In the genomic region with DNA sequence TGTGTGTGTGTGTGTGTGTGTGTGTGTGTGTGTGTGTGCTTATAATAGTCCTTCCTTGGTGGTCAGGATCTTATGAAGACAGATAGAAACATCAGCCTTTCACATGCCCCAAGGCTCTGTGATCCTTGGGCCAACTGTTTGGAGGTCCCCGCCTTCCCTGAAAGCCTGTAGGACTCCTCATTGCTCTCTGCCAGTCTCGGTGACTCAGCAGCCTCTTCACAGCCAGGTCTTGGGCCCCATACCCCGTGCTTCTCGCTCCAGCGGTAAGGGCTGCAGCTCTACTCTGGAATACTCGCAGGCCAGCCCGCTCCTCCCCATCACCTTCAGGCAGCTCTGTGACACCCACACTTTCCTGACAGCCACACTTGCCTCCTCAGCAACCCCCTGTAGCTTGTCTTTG, we compare ENCODE assay signal across 18 mouse cellular contexts. TPM values are rescaled to one million over a fixed set of nuclear protein-coding genes. Genes with fewer than 3 reads are reported as not detected.
DNase-seq lines count a peak whose midpoint lies in the region; ATAC-seq and TF ChIP-seq lines count a peak whose summit lies in the region.
"Had no signal": no experiment of that assay in that cellular context is flagged by ENCODE, and none has a peak within 500 bp of the region (broad histone marks: within the 10 kb centered on the region; RNA-seq: fewer than 3 reads in every experiment).

No protein-coding gene starts in this region.

- no peak overlapping the region for H3K9ac ChIP-seq in midbrain, postnatal 0 days (replicated peaks; ENCODE audit: low read length, poor library complexity, severe bottlenecking)
- H3K9ac ChIP-seq: embryonic facial prominence, embryonic 12.5 days; liver, embryonic 13.5 days had no signal

- H3K4me2 ChIP-seq in midbrain, postnatal 0 days (ENCODE audit: low read depth, low read length, poor library complexity, severe bottlenecking), result no peak overlapping the region
- H3K4me2 ChIP-seq: embryonic facial prominence, embryonic 12.5 days; liver, embryonic 13.5 days had no signal

- no peak overlapping the region for H3K4me3 ChIP-seq in gastrocnemius, adult 2 months
- H3K4me3 ChIP-seq in midbrain, embryonic 10.5 days, result no peak overlapping the region
- H3K4me3 ChIP-seq in midbrain, postnatal 0 days (ENCODE audit: low read depth, low read length), result no peak overlapping the region
- H3K4me3 ChIP-seq: embryonic facial prominence, embryonic 12.5 days; limb, embryonic 10.5 days; liver, embryonic 13.5 days had no signal

- no peaks in the 10 kb centered on the region for H3K9me3 ChIP-seq in midbrain, embryonic 10.5 days (replicated peaks)
- H3K9me3 ChIP-seq in midbrain, postnatal 0 days (ENCODE audit: low read length), result no peaks in the 10 kb centered on the region
- H3K9me3 ChIP-seq: embryonic facial prominence, embryonic 12.5 days; limb, embryonic 10.5 days; liver, embryonic 13.5 days had no signal

- TF ChIP-seq CTCF in gastrocnemius, adult 2 months (IDR thresholded peaks at IDR 0.05), result no peak
- no peak for TF ChIP-seq CTCF in midbrain, postnatal 0 days (IDR thresholded peaks at IDR 0.05)

- WGBS in midbrain, embryonic 10.5 days, result 62% methylated on average over 7 of the region's 7 CpGs
- WGBS in midbrain, postnatal 0 days, result 69% methylated on average over 7 of the region's 7 CpGs

- intact Hi-C loops in gastrocnemius, adult 2 months (cut with DNase I), result no loop called here

- H3K36me3 ChIP-seq in midbrain, embryonic 10.5 days, result peaks cover 70% of the 10 kb centered on the region
- H3K36me3 ChIP-seq in midbrain, postnatal 0 days (ENCODE audit: insufficient read depth, low read length), result peaks cover 58% of the 10 kb centered on the region

- ATAC-seq in midbrain, postnatal 0 days (ENCODE audit: low FRiP score), result no peak
- peak; percentile 53 for ATAC-seq in megakaryocyte progenitor cell, adult 5-6 weeks (replicated peaks; ENCODE audit: poor library complexity)
- ATAC-seq: CD4-positive, CD25-positive, alpha-beta regulatory T cell, adult 4 months had no signal

- peak overlapping the region; percentile 40; the same call in 1 of the 2 replicates for H3K27ac ChIP-seq in gastrocnemius, adult 2 months
- H3K27ac ChIP-seq in midbrain, embryonic 10.5 days (replicated peaks), result 0 out of 2 replicates have a peak overlapping the region, but pooled peaks have one; percentile 23
- H3K27ac ChIP-seq in midbrain, postnatal 0 days (ENCODE audit: low read depth, low read length), result no peak overlapping the region
- H3K27ac ChIP-seq: embryonic facial prominence, embryonic 12.5 days; limb, embryonic 10.5 days; liver, embryonic 13.5 days had no signal

- H3K27me3 ChIP-seq in midbrain, embryonic 10.5 days (ENCODE audit: low read depth, poor library complexity, severe bottlenecking), result no peaks in the 10 kb centered on the region
- no peaks in the 10 kb centered on the region for H3K27me3 ChIP-seq in midbrain, postnatal 0 days (ENCODE audit: insufficient read depth, low read length)
- H3K27me3 ChIP-seq: embryonic facial prominence, embryonic 12.5 days; liver, embryonic 13.5 days had no signal

- DNase-seq in gastrocnemius, adult 2 months, result peak; percentile 46
- DNase-seq in gastrocnemius, postnatal 4 days (ENCODE audit: low spot score in 2 of 2), result no peak
- DNase-seq in midbrain, embryonic 10.5 days (ENCODE audit: low spot score), result no peak
- DNase-seq in midbrain, postnatal 0 days (ENCODE audit: low spot score), result no peak
- DNase-seq in adipocyte (ENCODE audit: low spot score), result peak; percentile 22
- no peak for DNase-seq in spleen, adult 18-20 months
- DNase-seq in layer of hippocampus, postnatal 10 days (ENCODE audit: low spot score in 2 of 2), result no peak
- DNase-seq: cerebellum, adult 8-10 months; gastrocnemius, postnatal 14 days; kidney, adult 9 months; layer of hippocampus, postnatal 36 days; liver, embryonic 13.5 days; right cerebral cortex, adult 18-20 months; thymus, adult 2 months had no signal

- no peaks in the 10 kb centered on the region for H3K4me1 ChIP-seq in midbrain, embryonic 10.5 days
- H3K4me1 ChIP-seq in midbrain, postnatal 0 days (ENCODE audit: insufficient read depth, low read length), result no peaks in the 10 kb centered on the region
- H3K4me1 ChIP-seq: limb, embryonic 10.5 days; liver, embryonic 13.5 days had no signal

RNA-seq across cellular contexts. Expression of gene Atp1a3, which starts 20.7 kb away (rescaled TPM):
- total RNA-seq in gastrocnemius, adult 2 months (2021), result not detected
- under 1 TPM; 0.20 to 0.44 TPM for total RNA-seq in gastrocnemius, postnatal 4 days (2021)
- polyA plus RNA-seq in midbrain, embryonic 10.5 days (2016; fragmentation: Nextera tagmentation; extraction: Ambion mirVana), result 11.1 and 27.0 TPM in 2 replicates
- total RNA-seq in midbrain, postnatal 0 days (2014; rRNA removed), result 493 and 502 TPM in 2 replicates
- 727 and 786 TPM in 2 replicates for polyA plus RNA-seq in midbrain, postnatal 0 days (2015; fragmentation: Nextera tagmentation; extraction: Ambion mirVana)
- 24.4 and 35.2 TPM in 2 replicates for total RNA-seq in megakaryocyte progenitor cell, adult 5-6 weeks (2015)
- total RNA-seq in megakaryocyte progenitor cell, adult 5-6 weeks (2017), result 18.4 and 28.5 TPM in 2 replicates
- total RNA-seq in layer of hippocampus, postnatal 10 days (2021), result 1,000 to 10,000 TPM; 1,908 to 2,310 TPM

RNA-seq across cellular contexts. Expression of gene Grik5, which starts 45.7 kb away (rescaled TPM):
- total RNA-seq in gastrocnemius, adult 2 months (2021), result 1 to 10 TPM; 2.4 to 3.1 TPM
- 10 to 100 TPM; 14.6 to 17.1 TPM for total RNA-seq in gastrocnemius, postnatal 4 days (2021)
- polyA plus RNA-seq in midbrain, embryonic 10.5 days (2016; fragmentation: Nextera tagmentation; extraction: Ambion mirVana), result 5.4 and 7.5 TPM in 2 replicates
- total RNA-seq in midbrain, postnatal 0 days (2014; rRNA removed), result 153 and 161 TPM in 2 replicates
- 15.7 and 18.6 TPM in 2 replicates for polyA plus RNA-seq in midbrain, postnatal 0 days (2015; fragmentation: Nextera tagmentation; extraction: Ambion mirVana)
- total RNA-seq in megakaryocyte progenitor cell, adult 5-6 weeks (2015), result 3.1 and 5.6 TPM in 2 replicates
- total RNA-seq in megakaryocyte progenitor cell, adult 5-6 weeks (2017), result 3.4 and 3.9 TPM in 2 replicates
- total RNA-seq in layer of hippocampus, postnatal 10 days (2021), result 100 to 1,000 TPM; 236 to 252 TPM

RNA-seq across cellular contexts. Expression of gene Zfp574, which starts 45.9 kb away (rescaled TPM):
- total RNA-seq in gastrocnemius, adult 2 months (2021), result 1 to 10 TPM; 7.2 to 9.2 TPM
- 10 to 100 TPM; 10.7 to 11.4 TPM for total RNA-seq in gastrocnemius, postnatal 4 days (2021)
- 44.4 and 45.3 TPM in 2 replicates for polyA plus RNA-seq in midbrain, embryonic 10.5 days (2016; fragmentation: Nextera tagmentation; extraction: Ambion mirVana)
- 37.4 and 38.0 TPM in 2 replicates for total RNA-seq in midbrain, postnatal 0 days (2014; rRNA removed)
- polyA plus RNA-seq in midbrain, postnatal 0 days (2015; fragmentation: Nextera tagmentation; extraction: Ambion mirVana), result 30.9 and 31.9 TPM in 2 replicates
- 6.2 and 7.6 TPM in 2 replicates for total RNA-seq in megakaryocyte progenitor cell, adult 5-6 weeks (2015)
- 4.5 and 4.8 TPM in 2 replicates for total RNA-seq in megakaryocyte progenitor cell, adult 5-6 weeks (2017)
- 10 to 100 TPM; 21.4 to 23.2 TPM for total RNA-seq in layer of hippocampus, postnatal 10 days (2021)

RNA-seq across cellular contexts. Expression of gene Rabac1, which starts 53.9 kb away (rescaled TPM):
- 100 to 1,000 TPM; 231 to 243 TPM for total RNA-seq in gastrocnemius, adult 2 months (2021)
- total RNA-seq in gastrocnemius, postnatal 4 days (2021), result 100 to 1,000 TPM; 157 to 161 TPM
- polyA plus RNA-seq in midbrain, embryonic 10.5 days (2016; fragmentation: Nextera tagmentation; extraction: Ambion mirVana), result 89.0 and 109 TPM in 2 replicates
- total RNA-seq in midbrain, postnatal 0 days (2014; rRNA removed), result 516 and 704 TPM in 2 replicates
- 466 and 515 TPM in 2 replicates for polyA plus RNA-seq in midbrain, postnatal 0 days (2015; fragmentation: Nextera tagmentation; extraction: Ambion mirVana)
- 95.6 and 117 TPM in 2 replicates for total RNA-seq in megakaryocyte progenitor cell, adult 5-6 weeks (2015)
- 89.2 and 101 TPM in 2 replicates for total RNA-seq in megakaryocyte progenitor cell, adult 5-6 weeks (2017)
- 100 to 1,000 TPM; 247 to 271 TPM for total RNA-seq in layer of hippocampus, postnatal 10 days (2021)

Comparison
In these comparisons a context has a peak if more than half of its experiments do, and no peak if none do; other contexts are left out.
1. DNase-seq: peak in gastrocnemius, adult 2 months (single experiment) and adipocyte (single experiment); none in gastrocnemius, postnatal 4 days (0 of 2), midbrain, embryonic 10.5 days (single experiment), midbrain, postnatal 0 days (single experiment), spleen, adult 18-20 months (0 of 2) and layer of hippocampus, postnatal 10 days (0 of 2).
2. RNA of gene Atp1a3, which starts 20.7 kb away (total RNA-seq): 1,908 to 2,310 TPM in layer of hippocampus, postnatal 10 days and 493 to 502 TPM in midbrain, postnatal 0 days; 18.4 to 35.2 TPM in megakaryocyte progenitor cell, adult 5-6 weeks, 0.20 to 0.44 TPM in gastrocnemius, postnatal 4 days and not detected in gastrocnemius, adult 2 months; every median in the first group is over 10 times any median in the second.